Mouse (Mus musculus) CH12.LX (cell line): Measurements from ENCODE around the gene Tmx2.

Experiments
- CHD1 ChIP-seq: IDR thresholded peaks from 2 replicates; pipeline ENCODE4 v1.6.1; 2012; ENCODE audit warnings: low read depth, low read length, improper control_type of control experiment, inconsistent platforms
- CHD2 ChIP-seq: IDR thresholded peaks from 2 replicates; pipeline ENCODE4 v1.6.1; 2011; ENCODE audit warnings: low read length, improper control_type of control experiment
- CTCF ChIP-seq, 2 experiments: IDR thresholded peaks in 1 of 2; conservative IDR thresholded peaks in 1 of 2; 2 replicates each; pipeline ENCODE4 v1.5.1; 2011 to 2012; ENCODE audit warnings: low read depth in 2 of 2, low read length in 2 of 2, improper control_type of control experiment in 1 of 2, inconsistent platforms in 1 of 2, mild to moderate bottlenecking in 1 of 2, moderate library complexity in 1 of 2
- EP300 ChIP-seq: IDR thresholded peaks from 2 replicates; pipeline ENCODE4 v1.6.1; 2011; ENCODE audit warnings: low read length, improper control_type of control experiment
- USF2 ChIP-seq: conservative IDR thresholded peaks from 2 replicates; pipeline ENCODE4 v1.6.1; 2011; ENCODE audit warnings: low read depth, low read length, improper control_type of control experiment

- TF ChIP-seq USF2, result no peak
- TF ChIP-seq CTCF (conservative IDR thresholded peaks at IDR 0.05 in 1 of 2, IDR thresholded peaks at IDR 0.05 in 1 of 2; ENCODE audit: low read depth in 2 of 2, low read length in 2 of 2), result no peak
- TF ChIP-seq CHD2, result no peak
- no peak for TF ChIP-seq CHD1
- no peak for TF ChIP-seq EP300
Observed at GRCm38 (mm10) chr2:84723856-84724255, 44.9 kb upstream of the Tmx2 start.
